Mouse (Mus musculus): ENCODE results near the gene Nr5a1. TPM values are rescaled to one million over a fixed set of nuclear protein-coding genes. Genes with fewer than 3 reads are reported as not detected.

Gene Nr5a1
- polyA plus RNA-seq, 1 experiment, result 0.05 TPM

DNA sequence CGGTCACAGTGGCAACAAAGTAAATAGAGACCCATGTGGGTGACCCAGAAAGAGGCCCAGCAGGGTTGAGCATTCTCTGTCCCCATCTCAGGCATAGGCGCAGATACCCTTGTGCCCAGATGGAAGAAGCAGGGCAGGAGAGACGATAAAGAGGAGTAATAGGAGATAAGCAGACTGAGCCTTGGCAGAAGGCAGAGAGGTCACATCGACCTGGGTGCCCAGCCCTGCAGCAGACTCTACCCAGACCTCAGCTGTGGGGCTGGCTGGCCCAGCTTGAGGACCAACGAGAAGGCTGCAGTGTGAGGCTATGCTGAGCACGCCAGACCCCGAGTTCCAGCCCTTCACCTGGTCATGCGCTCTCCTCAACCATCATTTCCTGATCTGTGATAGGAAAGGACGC is 10.0 kb downstream of the Nr5a1 start:
- H3K27me3 ChIP-seq (ENCODE audit: control insufficient read depth, insufficient read depth, insufficient read length), result peaks cover 79% of the 10 kb centered on the region
- no peak overlapping the region for H3ac ChIP-seq (ENCODE audit: control insufficient read depth, insufficient read length)
- no peaks in the 10 kb centered on the region for H3K36me3 ChIP-seq (ENCODE audit: control insufficient read depth, insufficient read depth)
- no peak overlapping the region for H3K4me3 ChIP-seq
- H3K4me2 ChIP-seq (ENCODE audit: low read depth), result no peak overlapping the region
- H3K79me2 ChIP-seq (ENCODE audit: control insufficient read depth, insufficient read depth), result no peaks in the 10 kb centered on the region
- TF ChIP-seq TCF3 (IDR thresholded peaks at IDR 0.05; ENCODE audit: insufficient read length, low read depth) (no peak), REST (IDR thresholded peaks at IDR 0.05; ENCODE audit: insufficient read depth, insufficient read length) (no peak), USF1 (IDR thresholded peaks at IDR 0.05; ENCODE audit: low read depth) (no peak), CEBPB (IDR thresholded peaks at IDR 0.05; ENCODE audit: insufficient read depth, poor library complexity, severe bottlenecking) (no peak), E2F4 (IDR thresholded peaks at IDR 0.05; ENCODE audit: insufficient read depth) (no peak), SRF (IDR thresholded peaks at IDR 0.05; ENCODE audit: control insufficient read depth, insufficient read length, low read depth) (no peak), POLR2A (IDR thresholded peaks at IDR 0.05; ENCODE audit: insufficient read length, low read depth) (no peak), MYOG (IDR thresholded peaks at IDR 0.05; ENCODE audit: control insufficient read depth in 1 of 3, insufficient read depth in 1 of 3, insufficient read length in 2 of 3, low read depth in 2 of 3) (no peak), POLR2AphosphoS2 (IDR thresholded peaks at IDR 0.05; ENCODE audit: insufficient read length, low read depth) (no peak)

- no peak for TF ChIP-seq REST (IDR thresholded peaks at IDR 0.05; ENCODE audit: insufficient read depth, insufficient read length)
- no peak for TF ChIP-seq SRF (IDR thresholded peaks at IDR 0.05; ENCODE audit: control insufficient read depth, insufficient read length, low read depth)
- no peak for TF ChIP-seq MAX (IDR thresholded peaks at IDR 0.05; ENCODE audit: low read depth)
- TF ChIP-seq TCF12 (IDR thresholded peaks at IDR 0.05; ENCODE audit: insufficient read depth, poor library complexity, severe bottlenecking), result no peak
- TF ChIP-seq MYOG (IDR thresholded peaks at IDR 0.05; ENCODE audit: control insufficient read depth in 1 of 3, insufficient read depth in 1 of 3, insufficient read length in 2 of 3, low read depth in 2 of 3), result no peak
- TF ChIP-seq TCF3 (IDR thresholded peaks at IDR 0.05; ENCODE audit: insufficient read length, low read depth), result no peak
- no peak for TF ChIP-seq E2F4 (IDR thresholded peaks at IDR 0.05; ENCODE audit: insufficient read depth)
- TF ChIP-seq POLR2AphosphoS2 (IDR thresholded peaks at IDR 0.05; ENCODE audit: insufficient read length, low read depth), result no peak
- no peak for TF ChIP-seq CEBPB (IDR thresholded peaks at IDR 0.05; ENCODE audit: insufficient read depth, poor library complexity, severe bottlenecking)
- no peak for TF ChIP-seq POLR2A (IDR thresholded peaks at IDR 0.05; ENCODE audit: insufficient read length, low read depth)
- no peak for TF ChIP-seq USF1 (IDR thresholded peaks at IDR 0.05; ENCODE audit: low read depth)
- TF ChIP-seq MYOD1 (IDR thresholded peaks at IDR 0.05; ENCODE audit: control insufficient read depth in 1 of 3, insufficient read length in 2 of 3, low read depth in 2 of 3), result no peak
- Histone ChIP-seq H3K27me3 (ENCODE audit: control insufficient read depth, insufficient read depth, insufficient read length) (peaks cover 60% of the 10 kb centered on the region), H3K4me2 (ENCODE audit: low read depth) (no peak overlapping the region), H3K36me3 (ENCODE audit: control insufficient read depth, insufficient read depth) (no peaks in the 10 kb centered on the region), H3ac (ENCODE audit: control insufficient read depth, insufficient read length) (no peak overlapping the region), H3K4me3 (no peak overlapping the region), H3K79me2 (ENCODE audit: control insufficient read depth, insufficient read depth) (no peaks in the 10 kb centered on the region)
These were observed 14.2 kb downstream of the Nr5a1 start for GRCm38 (mm10) chr2:38700177-38700576.

DNA sequence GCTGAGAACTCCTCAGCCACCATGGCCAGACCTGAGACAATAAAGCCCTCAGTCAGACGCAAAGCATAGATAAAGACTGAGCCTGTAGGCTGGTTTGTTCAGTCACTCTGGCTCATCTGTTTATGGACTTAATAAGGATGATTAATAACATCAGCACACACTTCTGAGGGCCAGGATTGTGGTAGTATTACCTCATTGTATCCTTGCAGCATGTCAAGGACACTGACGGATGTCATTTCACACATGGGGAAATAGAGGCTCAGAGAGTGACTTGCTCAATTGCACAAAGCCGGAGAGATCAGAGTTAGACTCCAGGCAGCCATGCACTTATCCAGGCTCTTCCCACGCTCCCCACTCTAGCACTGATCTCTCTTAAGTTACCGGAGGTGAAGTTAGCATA is 15.7 kb downstream of the Nr5a1 start:
- H3K27me3 ChIP-seq (ENCODE audit: control insufficient read depth, insufficient read depth, insufficient read length), result peaks cover 49% of the 10 kb centered on the region
- H3ac ChIP-seq (ENCODE audit: control insufficient read depth, insufficient read length), result no peak overlapping the region
- no peak overlapping the region for H3K4me2 ChIP-seq (ENCODE audit: low read depth)
- TF ChIP-seq POLR2A (IDR thresholded peaks at IDR 0.05; ENCODE audit: insufficient read length, low read depth) (no peak), E2F4 (IDR thresholded peaks at IDR 0.05; ENCODE audit: insufficient read depth) (no peak), CEBPB (IDR thresholded peaks at IDR 0.05; ENCODE audit: insufficient read depth, poor library complexity, severe bottlenecking) (no peak), TCF3 (IDR thresholded peaks at IDR 0.05; ENCODE audit: insufficient read length, low read depth) (no peak), POLR2AphosphoS2 (IDR thresholded peaks at IDR 0.05; ENCODE audit: insufficient read length, low read depth) (no peak), MYOD1 (IDR thresholded peaks at IDR 0.05; ENCODE audit: control insufficient read depth in 1 of 3, insufficient read length in 2 of 3, low read depth in 2 of 3) (no peak), MYOG (IDR thresholded peaks at IDR 0.05; ENCODE audit: control insufficient read depth in 1 of 3, insufficient read depth in 1 of 3, insufficient read length in 2 of 3, low read depth in 2 of 3) (no peak)
- H3K79me2 ChIP-seq (ENCODE audit: control insufficient read depth, insufficient read depth), result no peaks in the 10 kb centered on the region
- no peaks in the 10 kb centered on the region for H3K36me3 ChIP-seq (ENCODE audit: control insufficient read depth, insufficient read depth)
- no peak overlapping the region for H3K4me3 ChIP-seq

- TF ChIP-seq POLR2AphosphoS2 (IDR thresholded peaks at IDR 0.05; ENCODE audit: insufficient read length, low read depth), result no peak
- TF ChIP-seq TCF3 (IDR thresholded peaks at IDR 0.05; ENCODE audit: insufficient read length, low read depth), result no peak
- no peak for TF ChIP-seq TCF12 (IDR thresholded peaks at IDR 0.05; ENCODE audit: insufficient read depth, poor library complexity, severe bottlenecking)
- no peak for TF ChIP-seq SRF (IDR thresholded peaks at IDR 0.05; ENCODE audit: control insufficient read depth, insufficient read length, low read depth)
- TF ChIP-seq MYOG (IDR thresholded peaks at IDR 0.05; ENCODE audit: control insufficient read depth in 1 of 3, insufficient read depth in 1 of 3, insufficient read length in 2 of 3, low read depth in 2 of 3), result no peak
- no peak for TF ChIP-seq MYOD1 (IDR thresholded peaks at IDR 0.05; ENCODE audit: control insufficient read depth in 1 of 3, insufficient read length in 2 of 3, low read depth in 2 of 3)
- TF ChIP-seq REST (IDR thresholded peaks at IDR 0.05; ENCODE audit: insufficient read depth, insufficient read length), result no peak
- no peak for TF ChIP-seq CEBPB (IDR thresholded peaks at IDR 0.05; ENCODE audit: insufficient read depth, poor library complexity, severe bottlenecking)
- TF ChIP-seq MAX (IDR thresholded peaks at IDR 0.05; ENCODE audit: low read depth), result no peak
- no peak for TF ChIP-seq POLR2A (IDR thresholded peaks at IDR 0.05; ENCODE audit: insufficient read length, low read depth)
- TF ChIP-seq USF1 (IDR thresholded peaks at IDR 0.05; ENCODE audit: low read depth), result no peak
- TF ChIP-seq E2F4 (IDR thresholded peaks at IDR 0.05; ENCODE audit: insufficient read depth), result no peak
- Histone ChIP-seq H3K79me2 (ENCODE audit: control insufficient read depth, insufficient read depth) (no peaks in the 10 kb centered on the region), H3K27me3 (ENCODE audit: control insufficient read depth, insufficient read depth, insufficient read length) (peaks cover 37% of the 10 kb centered on the region)
These were observed 16.9 kb downstream of the Nr5a1 start for GRCm38 (mm10) chr2:38697128-38698120.

More at GRCm38 (mm10) chr2:38697128-38698120, 16.9 kb downstream of the Nr5a1 start:
- Histone ChIP-seq H3ac (ENCODE audit: control insufficient read depth, insufficient read length) (no peak overlapping the region), H3K36me3 (ENCODE audit: control insufficient read depth, insufficient read depth) (no peaks in the 10 kb centered on the region), H3K4me2 (ENCODE audit: low read depth) (no peak overlapping the region), H3K4me3 (no peak overlapping the region)
